In the genomic region with DNA sequence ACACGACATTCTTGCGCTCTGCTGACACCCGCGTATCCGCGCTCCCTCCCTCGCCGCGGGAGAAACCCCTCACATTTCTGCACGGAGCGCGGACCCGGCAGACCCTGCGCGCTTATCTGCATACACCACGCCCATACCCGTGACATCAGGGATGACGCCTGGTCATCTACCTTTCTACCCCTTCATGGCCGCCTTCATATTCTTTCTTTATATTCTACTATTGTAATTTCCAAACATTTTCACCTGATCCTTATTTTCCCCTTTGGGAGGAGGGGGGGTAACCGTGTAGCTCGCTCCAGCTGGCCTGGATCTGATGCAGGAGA, we compare ENCODE assay signal across 8 mouse cellular contexts.
DNase-seq lines count a peak whose midpoint lies in the region; ATAC-seq and TF ChIP-seq lines count a peak whose summit lies in the region.
"Not testable (repeated sequence)": the region's sequence is repeated elsewhere in the genome, so short reads cannot be mapped to it uniquely, and the experiment has no call there.

No protein-coding gene starts in this region.

- H3K4me3 ChIP-seq in MEL (ENCODE audit: control insufficient read depth in 1 of 2, insufficient read depth in 1 of 2, low read depth in 2 of 2, low read length in 2 of 2), result peak overlapping the region; percentile 33 to 56
- not testable (repeated sequence) for H3K4me3 ChIP-seq in forebrain, embryonic 12.5 days (replicated peaks); heart, embryonic 11.5 days (ENCODE audit: low read depth, low read length); hindbrain, postnatal 0 days (ENCODE audit: low read length); kidney, postnatal 0 days (replicated peaks; ENCODE audit: low read depth, low read length); liver, embryonic 14.5 days (ENCODE audit: insufficient read depth in 1 of 2, low read depth in 2 of 2, low read length in 2 of 2); neural tube, embryonic 12.5 days

- H3K9me3 ChIP-seq in MEL (replicated peaks; ENCODE audit: insufficient read depth, low read length); forebrain, embryonic 12.5 days; heart, embryonic 11.5 days (replicated peaks; ENCODE audit: control insufficient read depth, low read length); hindbrain, postnatal 0 days (ENCODE audit: low read length); kidney, postnatal 0 days (replicated peaks; ENCODE audit: low read length); liver, embryonic 14.5 days (ENCODE audit: control insufficient read depth, low read length); neural tube, embryonic 12.5 days: not testable (repeated sequence)

- not testable (repeated sequence) for TF ChIP-seq RAD21 in MEL (IDR thresholded peaks at IDR 0.05; ENCODE audit: low read depth, low read length)

- not testable (repeated sequence) for H3K27me3 ChIP-seq in MEL (ENCODE audit: control insufficient read depth in 1 of 2, insufficient read depth in 2 of 2, low read length in 2 of 2); heart, embryonic 11.5 days (ENCODE audit: control insufficient read depth, insufficient read depth, low read length); liver, embryonic 14.5 days (ENCODE audit: control insufficient read depth, insufficient read depth, low read length)
- peaks cover 23% of the 10 kb centered on the region for H3K27me3 ChIP-seq in forebrain, embryonic 12.5 days
- H3K27me3 ChIP-seq in hindbrain, postnatal 0 days (ENCODE audit: insufficient read depth, low read length), result peaks cover 19% of the 10 kb centered on the region
- H3K27me3 ChIP-seq in kidney, postnatal 0 days (ENCODE audit: insufficient read depth, low read length), result peaks cover 17% of the 10 kb centered on the region
- H3K27me3 ChIP-seq in neural tube, embryonic 12.5 days (replicated peaks), result peaks cover 19% of the 10 kb centered on the region

- H3K27ac ChIP-seq in MEL (ENCODE audit: control insufficient read depth, low read depth, low read length); forebrain, embryonic 12.5 days; heart, embryonic 11.5 days (ENCODE audit: low read depth, low read length); hindbrain, postnatal 0 days; kidney, postnatal 0 days; liver, embryonic 14.5 days; neural tube, embryonic 12.5 days: not testable (repeated sequence)

- H3K4me1 ChIP-seq in MEL (ENCODE audit: control insufficient read depth in 1 of 2, insufficient read depth in 2 of 2, low read length in 2 of 2); forebrain, embryonic 12.5 days; heart, embryonic 11.5 days (ENCODE audit: control insufficient read depth, insufficient read depth, low read length); hindbrain, postnatal 0 days (ENCODE audit: insufficient read depth, low read length); kidney, postnatal 0 days (replicated peaks; ENCODE audit: insufficient read depth, low read length); liver, embryonic 14.5 days (replicated peaks; ENCODE audit: control insufficient read depth in 2 of 2, insufficient read depth in 2 of 2, low read length in 1 of 2); neural tube, embryonic 12.5 days: not testable (repeated sequence)

- TF ChIP-seq CTCF in MEL (IDR thresholded peaks at IDR 0.05 in 2 of 3, conservative IDR thresholded peaks at IDR 0.05 in 1 of 3; ENCODE audit: control insufficient read depth in 1 of 3, insufficient read depth in 1 of 3, low read depth in 2 of 3, low read length in 3 of 3, poor library complexity in 1 of 3, severe bottlenecking in 1 of 3); hindbrain, postnatal 0 days (IDR thresholded peaks at IDR 0.05; ENCODE audit: low read depth); kidney, postnatal 0 days (IDR thresholded peaks at IDR 0.05; ENCODE audit: low read depth); liver, embryonic 14.5 days (IDR thresholded peaks at IDR 0.05; ENCODE audit: low read depth): not testable (repeated sequence)

- not testable (repeated sequence) for H3K79me2 ChIP-seq in MEL (ENCODE audit: control insufficient read depth, insufficient read depth, low read length, poor library complexity)

- not testable (repeated sequence) for H3K4me2 ChIP-seq in forebrain, embryonic 12.5 days; heart, embryonic 11.5 days; hindbrain, postnatal 0 days (ENCODE audit: low read depth, low read length); kidney, postnatal 0 days (ENCODE audit: low read length); liver, embryonic 14.5 days (ENCODE audit: low read depth); neural tube, embryonic 12.5 days (replicated peaks)

- peak overlapping the region; percentile 46 for H3K9ac ChIP-seq in MEL (ENCODE audit: control insufficient read depth, low read depth, low read length, poor library complexity, severe bottlenecking)
- H3K9ac ChIP-seq in forebrain, embryonic 12.5 days; heart, embryonic 11.5 days (ENCODE audit: low read depth, low read length); hindbrain, postnatal 0 days (replicated peaks; ENCODE audit: low read length); kidney, postnatal 0 days (ENCODE audit: low read depth, low read length); liver, embryonic 14.5 days (replicated peaks); neural tube, embryonic 12.5 days: not testable (repeated sequence)

- TF ChIP-seq POLR2A in MEL (IDR thresholded peaks at IDR 0.05; ENCODE audit: control insufficient read depth in 1 of 2, insufficient read depth in 1 of 2, low read depth in 1 of 2, low read length in 2 of 2, poor library complexity in 1 of 2), result not testable (repeated sequence)

- not testable (repeated sequence) for DNase-seq in MEL (ENCODE audit: low read depth, low spot score); hindbrain, postnatal 0 days (ENCODE audit: low spot score); kidney, postnatal 0 days (ENCODE audit: low spot score); liver, embryonic 14.5 days (ENCODE audit: low read depth in 3 of 3, low spot score in 3 of 3)

- peak; percentile 82 for ATAC-seq in forebrain, embryonic 12.5 days (ENCODE audit: low FRiP score)
- peak; percentile 74; the same call in 1 of the 2 replicates for ATAC-seq in heart, embryonic 11.5 days (replicated peaks; ENCODE audit: insufficient number of reproducible peaks, low FRiP score, low TSS enrichment)
- ATAC-seq in hindbrain, postnatal 0 days, result 0 out of 2 replicates have a peak, but pooled peaks have one; percentile 64
- peak; percentile 68 for ATAC-seq in kidney, postnatal 0 days (replicated peaks; ENCODE audit: low FRiP score, low read depth)
- peak; percentile 80 for ATAC-seq in liver, embryonic 14.5 days (ENCODE audit: insufficient read depth)
- 0 out of 2 replicates have a peak, but pooled peaks have one; percentile 28 for ATAC-seq in megakaryocyte progenitor cell, adult 5-6 weeks (replicated peaks; ENCODE audit: poor library complexity)
- ATAC-seq in neural tube, embryonic 12.5 days (ENCODE audit: low FRiP score, low read depth), result peak; percentile 86

- not testable (repeated sequence) for H3K36me3 ChIP-seq in MEL (ENCODE audit: control insufficient read depth in 1 of 2, insufficient read depth in 2 of 2, low read length in 2 of 2); forebrain, embryonic 12.5 days (replicated peaks); heart, embryonic 11.5 days (ENCODE audit: control insufficient read depth, insufficient read depth, low read length); hindbrain, postnatal 0 days (ENCODE audit: insufficient read depth, low read length); kidney, postnatal 0 days (ENCODE audit: insufficient read depth, low read length); liver, embryonic 14.5 days (replicated peaks; ENCODE audit: control insufficient read depth, insufficient read depth, low read depth); neural tube, embryonic 12.5 days

- WGBS in forebrain, embryonic 12.5 days, result 8% methylated on average over 2 of the region's 21 CpGs
- 0% methylated on average over 1 of the region's 21 CpGs for WGBS in heart, embryonic 11.5 days (ENCODE audit: insufficient replicate concordance)
- 0% methylated on average over 2 of the region's 21 CpGs for WGBS in hindbrain, postnatal 0 days
- WGBS in kidney, postnatal 0 days, result 0% methylated on average over 2 of the region's 21 CpGs
- WGBS in liver, embryonic 14.5 days (ENCODE audit: insufficient replicate concordance), result 7% methylated on average over 2 of the region's 21 CpGs
- whole genome bisulfite sequencing in neural tube, embryonic 12.5 days, result 8% methylated on average over 2 of the region's 21 CpGs

- TF ChIP-seq EP300 in MEL (IDR thresholded peaks at IDR 0.05; ENCODE audit: low read depth in 1 of 2, low read length in 2 of 2); liver, embryonic 14.5 days (IDR thresholded peaks at IDR 0.05; ENCODE audit: low read depth): not testable (repeated sequence)

Comparison
In these comparisons a context has a peak if more than half of its experiments do, and no peak if none do; other contexts are left out.
1. ATAC-seq: peak in every context shown above with its lines; median percentile 86 in neural tube, embryonic 12.5 days; 82 in forebrain, embryonic 12.5 days; 80 in liver, embryonic 14.5 days; 74 in heart, embryonic 11.5 days; 68 in kidney, postnatal 0 days; 64 in hindbrain, postnatal 0 days; 28 in megakaryocyte progenitor cell, adult 5-6 weeks.